Mouse (Mus musculus): ENCODE results near the gene Mical2.

DNA sequence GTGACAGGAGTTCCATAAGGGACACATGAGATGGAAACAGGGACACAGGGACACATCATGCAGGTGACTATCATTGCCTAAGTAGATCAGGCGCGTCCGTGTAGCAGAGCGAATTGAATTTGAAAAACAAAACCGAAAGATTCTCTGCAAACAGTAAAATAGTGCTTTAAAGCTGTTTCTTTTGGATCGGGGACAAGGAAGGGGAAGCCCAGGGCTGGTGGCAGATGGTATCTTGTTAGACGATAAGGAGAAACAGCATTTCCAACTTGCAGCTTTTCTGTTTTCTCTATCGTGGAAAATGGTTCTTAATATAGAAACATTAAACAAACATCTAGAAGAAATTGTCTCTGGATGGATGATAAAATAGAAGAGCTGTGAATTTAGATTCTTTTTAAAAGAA lies 179.9 kb downstream of the Mical2 start:
- TF ChIP-seq POLR2A (IDR thresholded peaks at IDR 0.05; ENCODE audit: low read depth, low read length) (no peak), CTCF (IDR thresholded peaks at IDR 0.05; ENCODE audit: extremely low read depth, insufficient read length, insufficient replicate concordance, low read depth, low read length) (no peak)
